7 mouse cellular contexts compared by ENCODE assay signal in genomic region chr8:88282684-88283083, GRCm38 (mm10). TPM values are rescaled to one million over a fixed set of nuclear protein-coding genes. Genes with fewer than 3 reads are reported as not detected.
DNase-seq lines count a peak whose midpoint lies in the region; ATAC-seq lines count a peak whose summit lies in the region.

No protein-coding gene starts in this region.

- peak; percentile 55 for ATAC-seq in common myeloid progenitor, adult 5-6 weeks (replicated peaks; ENCODE audit: low read depth, poor library complexity, severe bottlenecking)
- ATAC-seq in megakaryocyte, adult 5-6 weeks (ENCODE audit: poor library complexity, severe bottlenecking), result peak; percentile 88

- DNase-seq in adipocyte (ENCODE audit: low spot score), result peak; percentile 94
- peak; percentile 87 to 88 for DNase-seq in heart, postnatal 10 days
- no peak for DNase-seq in thymus, postnatal 10 days (ENCODE audit: low spot score in 2 of 2)
- no peak for DNase-seq in right cerebral cortex, postnatal 36 days (ENCODE audit: low spot score in 2 of 2)
- DNase-seq in cerebellum, postnatal 14 days, result no peak

- intact Hi-C loops in heart, postnatal 10 days (cut with DNase I), result no loop called here

RNA-seq across cellular contexts. Expression of gene Adcy7, which starts 10.5 kb away (rescaled TPM):
- 41.1 and 46.5 TPM in 2 replicates for total RNA-seq in common myeloid progenitor, adult 5-6 weeks (2017)
- total RNA-seq in heart, postnatal 10 days (2021), result 10 to 100 TPM in 1 of 2 experiments, 1 to 10 TPM in 1; 8.5 to 10.5 TPM
- total RNA-seq in megakaryocyte, adult 5-6 weeks (2015), result 43.5 and 58.4 TPM in 2 replicates
- total RNA-seq in megakaryocyte, adult 5-6 weeks (2017), result 63.7 and 70.3 TPM in 2 replicates

Comparison
In these comparisons a context has a peak if more than half of its experiments do, and no peak if none do; other contexts are left out.
1. DNase-seq: peak in adipocyte (single experiment) and heart, postnatal 10 days (2 of 2); none in thymus, postnatal 10 days (0 of 2), right cerebral cortex, postnatal 36 days (0 of 2) and cerebellum, postnatal 14 days (0 of 2).